Mouse (Mus musculus): ENCODE measurements around the gene Nav2. TPM values are rescaled to one million over a fixed set of nuclear protein-coding genes. Genes with fewer than 3 reads are reported as not detected.

Nav2 gene
- total RNA-seq, 2 experiments from 2014 or later: 71.1 to 81.0 TPM

DNA sequence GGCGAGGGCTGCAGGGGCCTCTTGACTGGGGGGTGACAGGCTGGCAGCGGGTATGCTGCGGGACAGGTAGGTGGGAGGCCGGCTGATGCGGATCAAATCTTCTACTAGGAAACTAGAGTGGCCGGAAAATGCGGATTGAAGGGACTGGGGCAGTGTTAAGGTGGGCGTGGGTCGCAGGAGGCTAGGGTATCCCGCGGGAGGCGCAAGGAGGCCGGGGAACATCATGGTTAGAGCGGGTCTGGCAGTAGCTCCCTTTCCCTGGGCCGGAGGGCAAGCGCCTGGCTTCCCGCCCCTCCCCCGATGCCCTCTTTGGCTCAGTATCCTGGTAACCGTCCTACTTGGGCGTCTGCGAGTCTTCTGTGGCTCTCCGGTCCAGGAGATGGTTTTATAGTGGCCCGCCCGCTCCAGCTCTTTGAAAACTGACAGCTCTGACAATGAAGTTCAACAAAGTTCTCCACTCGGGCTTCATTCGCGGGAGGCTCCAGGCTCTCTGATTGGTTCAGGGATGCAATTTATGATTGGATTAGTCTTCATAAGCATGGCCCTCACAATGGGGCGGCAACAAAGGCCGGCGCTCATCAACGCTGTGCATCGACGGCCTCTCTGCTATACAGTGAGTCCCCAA, 728.1 kb downstream of the Nav2 start, which contains the start of gene Dbx1:
TSS of gene Dbx1 (minus strand) at position 359 of the 625 bp plus-strand sequence.
- no peak for DNase-seq (ENCODE audit: low spot score in 2 of 2)

- no peak for DNase-seq (ENCODE audit: low spot score in 2 of 2)
Observed at GRCm38 (mm10) chr7:49637281-49637680, 728.8 kb downstream of the Nav2 start.

GRCm38 (mm10) chr7:49637851-49638663, 729.5 kb downstream of the Nav2 start:
- DNase-seq (ENCODE audit: low spot score in 2 of 2): no peak

- no peak for DNase-seq (ENCODE audit: low spot score in 2 of 2)
Observed at GRCm38 (mm10) chr7:49638941-49639776, 730.6 kb downstream of the Nav2 start.

DNA sequence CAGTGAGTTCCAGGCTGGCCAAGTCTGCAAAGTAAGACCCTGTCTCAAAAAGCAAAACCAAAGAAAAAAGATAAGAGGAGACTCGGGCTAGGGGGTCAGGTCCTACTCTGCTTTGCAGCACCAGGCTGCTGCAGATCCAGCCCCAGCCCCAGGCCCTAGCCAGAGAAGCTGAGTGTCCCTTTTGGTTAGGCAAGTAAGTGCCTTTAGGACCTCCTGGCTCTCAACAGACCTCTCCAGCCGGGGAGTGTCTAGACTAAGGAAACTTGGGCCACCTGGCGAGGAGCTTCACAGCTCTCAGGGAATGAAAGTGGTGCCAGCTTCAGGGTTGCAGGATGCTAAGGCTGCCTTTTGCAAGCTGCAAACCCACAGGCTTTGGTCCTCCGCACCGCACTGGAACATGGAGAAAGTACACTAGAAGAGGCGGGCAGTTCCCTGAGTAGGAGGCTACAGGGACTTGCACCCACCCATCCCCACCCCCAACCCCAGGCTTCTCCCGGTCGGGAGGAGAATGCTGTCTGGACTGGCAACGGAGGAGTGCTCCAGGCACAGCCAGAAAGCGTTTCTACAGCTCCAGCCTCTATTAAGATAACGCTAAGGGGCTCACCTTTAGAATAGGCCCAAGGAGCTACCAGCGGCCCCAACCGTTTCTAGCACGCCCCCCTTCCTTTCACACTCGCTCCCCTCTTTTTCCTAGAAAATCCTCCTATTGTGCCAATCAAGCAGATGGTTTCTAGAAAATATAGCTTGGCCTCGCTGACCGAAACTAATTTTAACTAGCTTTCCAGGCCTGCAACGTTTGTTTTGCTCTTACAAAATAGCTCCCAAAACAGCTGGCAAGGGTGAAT, 731.6 kb downstream of the Nav2 start:
- no peak for DNase-seq (ENCODE audit: low spot score in 2 of 2)

- no peak for DNase-seq (ENCODE audit: low spot score in 2 of 2)
Observed at GRCm38 (mm10) chr7:49640709-49641305, 732.3 kb downstream of the Nav2 start.

Other genes starting within 250 kb of the Nav2 start
- 10 to 100 TPM; 22.1 TPM for gene Zdhhc13, start 119.7 kb upstream of the Nav2 start, total RNA-seq (2021)
- not detected for gene Csrp3, start 60.7 kb upstream of the Nav2 start, total RNA-seq (2021)
- under 1 TPM; 0.28 TPM for gene E2f8, start 27.1 kb upstream of the Nav2 start, total RNA-seq (2021)

Data from left cerebral cortex, adult 18-20 months (tissue).